ENCODE assay signal across 19 mouse cellular contexts in the genomic region with DNA sequence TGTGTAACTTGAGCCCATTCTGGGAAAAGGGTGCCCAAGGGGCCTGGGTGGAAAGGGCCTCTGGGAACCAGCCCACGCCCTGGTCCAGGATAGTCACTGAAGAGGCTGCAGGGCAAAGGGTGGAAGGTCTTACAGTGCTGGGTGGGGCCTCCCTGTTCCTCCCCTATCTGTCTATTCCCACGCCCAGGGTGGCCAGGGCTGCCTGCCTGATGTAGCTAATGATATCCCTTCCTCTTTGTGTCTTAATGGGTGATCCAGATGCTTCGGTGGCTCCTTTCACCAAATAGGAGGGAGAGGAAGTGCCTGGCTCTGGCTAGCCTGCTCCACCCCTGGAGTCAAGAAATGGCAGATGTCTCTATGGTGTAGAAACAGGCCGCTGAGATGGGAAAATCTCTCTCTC. TPM values are rescaled to one million over a fixed set of nuclear protein-coding genes. Genes with fewer than 3 reads are reported as not detected.
A peak's percentile ranks its signal among the peaks of the same experiment; 100 is the strongest.
DNase-seq lines count a peak whose midpoint lies in the region; ATAC-seq and TF ChIP-seq lines count a peak whose summit lies in the region.
"Had no signal": no experiment of that assay in that cellular context is flagged by ENCODE, and none has a peak within 500 bp of the region (broad histone marks: within the 10 kb centered on the region; RNA-seq: fewer than 3 reads in every experiment).

No protein-coding gene starts in this region.

- no peaks in the 10 kb centered on the region; the same call in none of the 2 replicates for H3K79me2 ChIP-seq in heart, adult 2 months (replicated peaks; ENCODE audit: control insufficient read depth, insufficient read depth, low read length)

- no peaks in the 10 kb centered on the region; the same call in 1 of the 2 replicates for H3K36me3 ChIP-seq in heart, adult 2 months (ENCODE audit: control insufficient read depth, insufficient read depth, low read length)
- peaks cover 42% of the 10 kb centered on the region for H3K36me3 ChIP-seq in erythroblast, embryonic 14.5 days (ENCODE audit: control insufficient read depth)
- no peaks in the 10 kb centered on the region for H3K36me3 ChIP-seq in liver, embryonic 16.5 days (ENCODE audit: control insufficient read depth, insufficient read depth)
- H3K36me3 ChIP-seq in midbrain, embryonic 13.5 days: peaks cover 8% of the 10 kb centered on the region; the same call in 1 of the 2 replicates
- H3K36me3 ChIP-seq in forebrain, embryonic 10.5 days (replicated peaks): peaks cover 27% of the 10 kb centered on the region

- 65% methylated on average over 4 of the region's 4 CpGs for WGBS in heart, adult 2 months
- WGBS in liver, embryonic 16.5 days (ENCODE audit: insufficient replicate concordance): 31% methylated on average over 4 of the region's 4 CpGs
- 92% methylated on average over 4 of the region's 4 CpGs for WGBS in midbrain, embryonic 13.5 days
- WGBS in forebrain, embryonic 10.5 days: 87% methylated on average over 4 of the region's 4 CpGs

- intact Hi-C loops in heart, adult 2 months (cut with DNase I): loop anchor here (1.0 to 5.0 kb wide), 3 partner anchors 11 to 137 kb away; a partner anchor contains a TSS
- intact Hi-C loops in heart, postnatal 14 days (cut with DNase I): no loop called here

- no peak overlapping the region for H3K4me3 ChIP-seq in heart, adult 2 months
- H3K4me3 ChIP-seq in erythroblast, embryonic 14.5 days (replicated peaks): peak overlapping the region; percentile 44
- 0 out of 2 replicates have a peak overlapping the region, but pooled peaks have one; percentile 7 for H3K4me3 ChIP-seq in liver, embryonic 16.5 days (ENCODE audit: low read depth, low read length)
- no peak overlapping the region for H3K4me3 ChIP-seq in midbrain, embryonic 13.5 days (replicated peaks)
- H3K4me3 ChIP-seq in forebrain, embryonic 10.5 days: no peak overlapping the region
- H3K4me3 ChIP-seq: embryonic facial prominence, embryonic 12.5 days; hindbrain, embryonic 13.5 days; intestine, embryonic 15.5 days; left cerebral cortex, adult 2 months had no signal

- H3K27me3 ChIP-seq in heart, adult 2 months (ENCODE audit: control insufficient read depth, insufficient read depth, low read length): no peaks in the 10 kb centered on the region
- no peaks in the 10 kb centered on the region for H3K27me3 ChIP-seq in erythroblast, embryonic 14.5 days (ENCODE audit: control insufficient read depth)
- H3K27me3 ChIP-seq in liver, embryonic 16.5 days (ENCODE audit: control insufficient read depth, insufficient read depth, low read depth, low read length): no peaks in the 10 kb centered on the region
- H3K27me3 ChIP-seq in midbrain, embryonic 13.5 days: no peaks in the 10 kb centered on the region
- no peaks in the 10 kb centered on the region for H3K27me3 ChIP-seq in forebrain, embryonic 10.5 days (ENCODE audit: poor library complexity, severe bottlenecking)
- H3K27me3 ChIP-seq: embryonic facial prominence, embryonic 12.5 days; hindbrain, embryonic 13.5 days; intestine, embryonic 15.5 days had no signal

- H3K4me1 ChIP-seq in heart, adult 2 months (ENCODE audit: control insufficient read depth, insufficient read depth, low read length): peaks cover 7% of the 10 kb centered on the region; the same call in 1 of the 2 replicates
- peaks cover 66% of the 10 kb centered on the region for H3K4me1 ChIP-seq in erythroblast, embryonic 14.5 days (ENCODE audit: control insufficient read depth)
- H3K4me1 ChIP-seq in liver, embryonic 16.5 days (ENCODE audit: control insufficient read depth, low read depth, low read length): peaks cover 44% of the 10 kb centered on the region
- peaks cover 20% of the 10 kb centered on the region for H3K4me1 ChIP-seq in midbrain, embryonic 13.5 days (replicated peaks)
- peaks cover 20% of the 10 kb centered on the region for H3K4me1 ChIP-seq in forebrain, embryonic 10.5 days

- no peaks in the 10 kb centered on the region for H3K9me3 ChIP-seq in erythroblast, embryonic 14.5 days (ENCODE audit: control insufficient read depth, low read length)
- no peaks in the 10 kb centered on the region for H3K9me3 ChIP-seq in liver, embryonic 16.5 days (replicated peaks; ENCODE audit: control insufficient read depth, low read length)
- no peaks in the 10 kb centered on the region for H3K9me3 ChIP-seq in midbrain, embryonic 13.5 days
- H3K9me3 ChIP-seq in forebrain, embryonic 10.5 days: no peaks in the 10 kb centered on the region
- H3K9me3 ChIP-seq: embryonic facial prominence, embryonic 12.5 days; hindbrain, embryonic 13.5 days; intestine, embryonic 15.5 days had no signal

- no peak for TF ChIP-seq POLR2A in heart, adult 2 months (IDR thresholded peaks at IDR 0.05; ENCODE audit: insufficient read depth, low read depth, low read length)

- no peak overlapping the region for H3K9ac ChIP-seq in heart, adult 2 months (ENCODE audit: low read depth, low read length)
- H3K9ac ChIP-seq in liver, embryonic 16.5 days (ENCODE audit: low read depth, low read length): peak overlapping the region; percentile 32
- H3K9ac ChIP-seq in midbrain, embryonic 13.5 days (replicated peaks): no peak overlapping the region
- H3K9ac ChIP-seq: embryonic facial prominence, embryonic 12.5 days; hindbrain, embryonic 13.5 days; intestine, embryonic 15.5 days had no signal

- peak; percentile 35 to 41 for DNase-seq in heart, adult 2 months
- DNase-seq in heart, postnatal 14 days: no peak
- DNase-seq in ZHBTc4 (ENCODE audit: low read depth, low spot score): peak; percentile 56
- no peak for DNase-seq in right cerebral cortex, postnatal 4 days
- DNase-seq in forebrain, embryonic 10.5 days (ENCODE audit: extremely low spot score, low spot score): no peak
- DNase-seq: adrenal gland, postnatal 25 days; B cell, adult 2 months; cerebellum, postnatal 36 days; midbrain, embryonic 14.5 days had no signal

- no peak for TF ChIP-seq CTCF in heart, adult 2 months (IDR thresholded peaks at IDR 0.05)

- peak; percentile 9 for ATAC-seq in liver, embryonic 16.5 days (ENCODE audit: low read depth)
- no peak for ATAC-seq in midbrain, embryonic 13.5 days
- ATAC-seq: forebrain, embryonic 14.5 days; intestine, embryonic 15.5 days had no signal

- peak overlapping the region; percentile 54 for H3K27ac ChIP-seq in heart, adult 2 months
- peak overlapping the region; percentile 65 for H3K27ac ChIP-seq in liver, embryonic 16.5 days (ENCODE audit: low read length)
- no peak overlapping the region for H3K27ac ChIP-seq in midbrain, embryonic 13.5 days
- H3K27ac ChIP-seq in forebrain, embryonic 10.5 days: no peak overlapping the region
- H3K27ac ChIP-seq: embryonic facial prominence, embryonic 12.5 days; hindbrain, embryonic 13.5 days; intestine, embryonic 15.5 days; left cerebral cortex, adult 2 months had no signal

- 0 out of 2 replicates have a peak, but pooled peaks have one; percentile 54 for TF ChIP-seq EP300 in heart, adult 2 months (IDR thresholded peaks at IDR 0.05; ENCODE audit: insufficient read depth, low read depth, low read length)

- peak overlapping the region; percentile 41 for H3K4me2 ChIP-seq in liver, embryonic 16.5 days (ENCODE audit: low read depth, low read length)
- H3K4me2 ChIP-seq in midbrain, embryonic 13.5 days (replicated peaks): no peak overlapping the region
- H3K4me2 ChIP-seq: embryonic facial prominence, embryonic 12.5 days; hindbrain, embryonic 13.5 days; intestine, embryonic 15.5 days had no signal

RNA-seq across cellular contexts. Expression of a gene that starts 3.2 kb away (rescaled TPM):
- total RNA-seq in heart, adult 2 months (2021): 10 to 100 TPM; 59.9 to 66.0 TPM
- polyA plus RNA-seq in heart, adult 2 months (2012; rRNA removed): 64.6 and 91.3 TPM in 2 replicates
- total RNA-seq in heart, postnatal 14 days (2021): 10 to 100 TPM; 54.8 to 58.3 TPM
- 2.1 and 2.3 TPM in 2 replicates for polyA plus RNA-seq in erythroblast, embryonic 14.5 days (2012)
- 13.2 and 14.3 TPM in 2 replicates for polyA plus RNA-seq in liver, embryonic 16.5 days (2015; fragmentation: Nextera tagmentation; extraction: Ambion mirVana)
- polyA plus RNA-seq in midbrain, embryonic 13.5 days (2015; fragmentation: Nextera tagmentation; extraction: Ambion mirVana): 39.4 and 40.5 TPM in 2 replicates
- 50.7 and 51.4 TPM in 2 replicates for polyA plus RNA-seq in forebrain, embryonic 10.5 days (2016; fragmentation: Nextera tagmentation; extraction: Ambion mirVana)

RNA-seq across cellular contexts. Expression of a gene that starts 12.6 kb away (rescaled TPM):
- total RNA-seq in heart, adult 2 months (2021): 1 to 10 TPM; 6.8 to 7.2 TPM
- 17.1 and 22.0 TPM in 2 replicates for polyA plus RNA-seq in heart, adult 2 months (2012; rRNA removed)
- 10 to 100 TPM in 1 of 2 experiments, 1 to 10 TPM in 1; 9.9 to 11.2 TPM for total RNA-seq in heart, postnatal 14 days (2021)
- polyA plus RNA-seq in erythroblast, embryonic 14.5 days (2012): not detected in 2 replicates
- polyA plus RNA-seq in liver, embryonic 16.5 days (2015; fragmentation: Nextera tagmentation; extraction: Ambion mirVana): 0.49 and 0.60 TPM in 2 replicates
- 1.8 and 1.9 TPM in 2 replicates for polyA plus RNA-seq in midbrain, embryonic 13.5 days (2015; fragmentation: Nextera tagmentation; extraction: Ambion mirVana)
- 1.6 and 2.0 TPM in 2 replicates for polyA plus RNA-seq in forebrain, embryonic 10.5 days (2016; fragmentation: Nextera tagmentation; extraction: Ambion mirVana)

RNA-seq across cellular contexts. Expression of a gene that starts 46.7 kb away (rescaled TPM):
- total RNA-seq in heart, adult 2 months (2021): 10 to 100 TPM; 25.1 to 30.8 TPM
- 43.3 and 51.5 TPM in 2 replicates for polyA plus RNA-seq in heart, adult 2 months (2012; rRNA removed)
- total RNA-seq in heart, postnatal 14 days (2021): 10 to 100 TPM; 55.7 to 59.1 TPM
- polyA plus RNA-seq in erythroblast, embryonic 14.5 days (2012): 17.7 TPM in 2 replicates
- 32.8 and 33.0 TPM in 2 replicates for polyA plus RNA-seq in liver, embryonic 16.5 days (2015; fragmentation: Nextera tagmentation; extraction: Ambion mirVana)
- polyA plus RNA-seq in midbrain, embryonic 13.5 days (2015; fragmentation: Nextera tagmentation; extraction: Ambion mirVana): 28.6 and 38.0 TPM in 2 replicates
- 47.4 and 56.9 TPM in 2 replicates for polyA plus RNA-seq in forebrain, embryonic 10.5 days (2016; fragmentation: Nextera tagmentation; extraction: Ambion mirVana)

RNA-seq across cellular contexts. Expression of a gene that starts 48.7 kb away (rescaled TPM):
- 10 to 100 TPM; 35.6 to 38.7 TPM for total RNA-seq in heart, adult 2 months (2021)
- polyA plus RNA-seq in heart, adult 2 months (2012; rRNA removed): 37.3 and 38.8 TPM in 2 replicates
- total RNA-seq in heart, postnatal 14 days (2021): 10 to 100 TPM; 37.9 to 43.0 TPM
- 0.25 and 0.57 TPM in 2 replicates for polyA plus RNA-seq in erythroblast, embryonic 14.5 days (2012)
- 4.0 and 5.0 TPM in 2 replicates for polyA plus RNA-seq in liver, embryonic 16.5 days (2015; fragmentation: Nextera tagmentation; extraction: Ambion mirVana)
- 6.3 and 10.0 TPM in 2 replicates for polyA plus RNA-seq in midbrain, embryonic 13.5 days (2015; fragmentation: Nextera tagmentation; extraction: Ambion mirVana)
- 5.3 and 6.4 TPM in 2 replicates for polyA plus RNA-seq in forebrain, embryonic 10.5 days (2016; fragmentation: Nextera tagmentation; extraction: Ambion mirVana)

RNA-seq across cellular contexts. Expression of a gene that starts 54.9 kb away (rescaled TPM):
- total RNA-seq in heart, adult 2 months (2021): under 1 TPM in 1 of 2 experiments, not detected in 1; 0.21 TPM
- polyA plus RNA-seq in heart, adult 2 months (2012; rRNA removed): 0.09 and 0.33 TPM in 2 replicates
- total RNA-seq in heart, postnatal 14 days (2021): not detected
- not detected in 2 replicates for polyA plus RNA-seq in erythroblast, embryonic 14.5 days (2012)
- 0.11 TPM in 1 of 2 replicates, not detected in the other for polyA plus RNA-seq in liver, embryonic 16.5 days (2015; fragmentation: Nextera tagmentation; extraction: Ambion mirVana)
- polyA plus RNA-seq in midbrain, embryonic 13.5 days (2015; fragmentation: Nextera tagmentation; extraction: Ambion mirVana): 0.34 and 0.88 TPM in 2 replicates
- polyA plus RNA-seq in forebrain, embryonic 10.5 days (2016; fragmentation: Nextera tagmentation; extraction: Ambion mirVana): 0.41 and 0.51 TPM in 2 replicates
- total RNA-seq: adrenal gland, postnatal 25 days; left cerebral cortex, adult 2 months; liver, adult 2 months had no signal
- polyA plus RNA-seq: embryonic facial prominence, embryonic 12.5 days; kidney, embryonic 16.5 days had no signal

Comparison
In these comparisons a context has a peak if more than half of its experiments do, and no peak if none do; other contexts are left out.
1. DNase-seq: peak in heart, adult 2 months (2 of 2) and ZHBTc4 (single experiment); none in heart, postnatal 14 days (0 of 2), right cerebral cortex, postnatal 4 days (single experiment) and forebrain, embryonic 10.5 days (single experiment).
2. H3K27ac ChIP-seq: peak in heart, adult 2 months (single experiment) and liver, embryonic 16.5 days (single experiment); none in midbrain, embryonic 13.5 days (single experiment) and forebrain, embryonic 10.5 days (single experiment).
3. H3K4me3 ChIP-seq: peak in erythroblast, embryonic 14.5 days (single experiment) and liver, embryonic 16.5 days (single experiment); none in heart, adult 2 months (single experiment), midbrain, embryonic 13.5 days (single experiment) and forebrain, embryonic 10.5 days (single experiment).